Mouse (Mus musculus) hindbrain, embryonic 10.5 days (tissue): Measurements from ENCODE around the gene Pacs2. TPM values are rescaled to one million over a fixed set of nuclear protein-coding genes. Genes with fewer than 3 reads are reported as not detected.

Source experiments
- DNase-seq: peaks from one replicate; pipeline ENCODE4 v3.0.0-alpha.2; 2017; ENCODE audit warnings: low spot score
- H3K27ac ChIP-seq: fragments of 300-500 bp; sonication (generic); 2 replicates; pipeline ENCODE4 v1.5.1; 2016; ENCODE audit warnings: mild to moderate bottlenecking, moderate library complexity
- H3K27me3 ChIP-seq: fragments of 300-500 bp; sonication (generic); 2 replicates; pipeline ENCODE4 v1.6.1; 2016; ENCODE audit warnings: mild to moderate bottlenecking; ENCODE audit not compliant: poor library complexity, insufficient read depth, severe bottlenecking
- H3K36me3 ChIP-seq: fragments of 300-500 bp; sonication (generic); 2 replicates; pipeline ENCODE4 v1.6.1; 2016; ENCODE audit warnings: mild to moderate bottlenecking, moderate library complexity
- H3K4me1 ChIP-seq: fragments of 300-500 bp; sonication (generic); replicated peaks from 2 replicates; pipeline ENCODE4 v1.6.1; 2016; ENCODE audit warnings: mild to moderate bottlenecking
- H3K4me3 ChIP-seq: fragments of 300-500 bp; sonication (generic); 2 replicates; pipeline ENCODE4 v1.5.1; 2016; ENCODE audit warnings: mild to moderate bottlenecking, moderate library complexity
- H3K9me3 ChIP-seq: fragments of 300-500 bp; sonication (generic); 2 replicates; pipeline ENCODE4 v1.6.1; 2016; ENCODE audit warnings: mild to moderate bottlenecking, moderate library complexity
- WGBS: fragments of 180-500 bp; shearing (Covaris S2); methylation state at CpG from one replicate; pipeline ENCODE4 v1.1.7; 2016; 5-methylcytosine and 5-hydroxymethylcytosine counted together
- polyA plus RNA-seq: library from polyadenylated mRNA; unstranded; fragments of >200 nt; fragmentation: Nextera tagmentation; extraction: Ambion mirVana; gene quantifications from 2 replicates; pipeline ENCODE4 v1.2.1, GENCODE M21; 2016

The Pacs2 gene
- polyA plus RNA-seq, 1 experiment from 2014 or later: 25.6 TPM

DNA sequence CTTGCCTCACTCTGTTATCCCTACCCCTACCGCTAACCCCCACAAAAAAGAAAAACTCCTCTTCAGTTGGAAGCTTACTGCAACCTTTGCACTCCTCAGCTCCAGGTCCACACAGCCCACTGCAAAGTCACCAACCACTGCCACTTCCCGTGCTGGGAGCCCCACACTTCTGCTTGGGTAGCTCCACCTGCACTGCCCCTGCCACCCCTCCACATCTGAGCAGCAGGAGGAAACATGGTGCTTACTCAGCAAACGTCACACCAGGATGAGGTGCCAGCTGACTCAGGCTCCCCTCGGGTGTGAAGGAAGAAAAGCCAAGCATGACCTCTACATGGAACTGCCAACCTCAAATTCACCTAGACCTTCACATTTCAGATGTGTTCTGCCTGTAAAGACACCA, 20.2 kb upstream of the Pacs2 start:
- H3K9me3 ChIP-seq: no peaks in the 10 kb centered on the region
- H3K27ac ChIP-seq: no peak overlapping the region
- DNase-seq: no peak
- no peak overlapping the region for H3K4me3 ChIP-seq
- H3K4me1 ChIP-seq: peaks cover 23% of the 10 kb centered on the region
- no peaks in the 10 kb centered on the region for H3K27me3 ChIP-seq
- H3K36me3 ChIP-seq: peaks cover 60% of the 10 kb centered on the region
- 81% methylated on average over 4 of the region's 4 CpGs for WGBS

GRCm38 (mm10) chr12:112999569-113000293, 14.6 kb upstream of the Pacs2 start:
- 2% methylated on average over 56 of the region's 56 CpGs for WGBS
- Histone ChIP-seq H3K9me3 (no peaks in the 10 kb centered on the region), H3K27ac (peak overlapping the region; percentile 97), H3K36me3 (peaks cover 27% of the 10 kb centered on the region), H3K4me1 (peaks cover 50% of the 10 kb centered on the region), H3K4me3 (peak overlapping the region; percentile 88), H3K27me3 (no peaks in the 10 kb centered on the region)
- no peak for DNase-seq

- Histone ChIP-seq H3K4me3 (peak within 1 kb of the TSS; percentile 88), H3K27ac (peak within 1 kb of the TSS; percentile 97), H3K9me3 (no peaks in the 10 kb centered on the region), H3K4me1 (peaks cover 50% of the 10 kb centered on the region), H3K36me3 (peaks cover 19% of the 10 kb centered on the region), H3K27me3 (no peaks in the 10 kb centered on the region)
- under 1% methylated on average over 96 of the region's 96 CpGs for WGBS
- peak; percentile 99 for DNase-seq
These were observed 13.8 kb upstream of the Pacs2 start, which contains the start of gene Brf1 for GRCm38 (mm10) chr12:113000294-113001132. Gene Brf1 (minus strand): TSS chr12:113000704.

- Histone ChIP-seq H3K36me3 (peaks cover 13% of the 10 kb centered on the region), H3K4me3 (peak overlapping the region; percentile 88), H3K27ac (peak overlapping the region; percentile 97), H3K9me3 (no peaks in the 10 kb centered on the region), H3K27me3 (no peaks in the 10 kb centered on the region), H3K4me1 (peaks cover 50% of the 10 kb centered on the region)
- no peak for DNase-seq
- 7% methylated on average over 5 of the region's 5 CpGs for WGBS
These were observed 13.2 kb upstream of the Pacs2 start for GRCm38 (mm10) chr12:113001133-113001474.

DNA sequence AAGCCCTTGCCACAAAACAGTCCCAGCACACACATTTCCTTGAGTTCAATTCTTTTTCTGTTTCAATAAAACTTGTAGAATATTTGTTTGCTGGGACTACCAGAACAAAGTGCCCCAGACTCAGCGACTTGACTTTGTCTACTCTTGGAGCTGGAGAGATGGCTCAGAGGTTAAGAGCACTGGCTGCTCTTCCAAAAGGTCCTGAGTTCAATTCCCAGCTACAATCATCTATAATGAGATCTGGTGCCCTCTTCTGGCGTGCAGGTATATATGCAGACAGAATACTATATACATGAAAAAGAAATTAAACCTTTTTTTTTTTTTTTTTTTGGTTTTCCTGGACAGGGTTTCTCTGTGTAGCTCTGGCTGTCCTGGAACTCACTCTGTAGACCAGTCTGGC, 11.6 kb upstream of the Pacs2 start:
- Histone ChIP-seq H3K4me1 (peaks cover 40% of the 10 kb centered on the region), H3K9me3 (no peaks in the 10 kb centered on the region), H3K4me3 (no peak overlapping the region), H3K36me3 (no peaks in the 10 kb centered on the region), H3K27ac (no peak overlapping the region), H3K27me3 (no peaks in the 10 kb centered on the region)
- WGBS: 42% methylated on average over 2 of the region's 2 CpGs
- DNase-seq: no peak

DNA sequence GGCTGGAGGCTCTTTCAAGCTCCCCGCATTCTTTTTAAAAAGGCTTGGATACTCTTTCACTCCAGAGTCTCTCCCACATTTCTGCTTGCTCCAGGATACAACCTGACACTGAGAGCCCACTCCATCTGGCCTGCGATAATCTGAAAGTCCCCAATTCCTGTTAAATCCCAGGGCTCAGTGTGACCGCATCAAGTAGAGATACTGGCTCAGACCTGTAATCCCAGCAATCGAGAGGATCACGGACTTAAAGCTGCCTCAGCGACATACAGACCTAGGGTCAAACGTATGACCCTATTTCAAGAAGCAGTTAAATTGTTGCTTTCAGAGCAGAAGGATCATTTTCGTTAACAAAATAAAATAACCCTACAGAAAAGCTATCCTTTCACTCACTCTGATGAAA, 10.3 kb upstream of the Pacs2 start:
- Histone ChIP-seq H3K27me3 (no peaks in the 10 kb centered on the region), H3K36me3 (no peaks in the 10 kb centered on the region), H3K9me3 (no peaks in the 10 kb centered on the region), H3K27ac (no peak overlapping the region), H3K4me3 (no peak overlapping the region), H3K4me1 (peaks cover 29% of the 10 kb centered on the region)
- 80% methylated on average over 8 of the region's 8 CpGs for WGBS
- DNase-seq: no peak

DNA sequence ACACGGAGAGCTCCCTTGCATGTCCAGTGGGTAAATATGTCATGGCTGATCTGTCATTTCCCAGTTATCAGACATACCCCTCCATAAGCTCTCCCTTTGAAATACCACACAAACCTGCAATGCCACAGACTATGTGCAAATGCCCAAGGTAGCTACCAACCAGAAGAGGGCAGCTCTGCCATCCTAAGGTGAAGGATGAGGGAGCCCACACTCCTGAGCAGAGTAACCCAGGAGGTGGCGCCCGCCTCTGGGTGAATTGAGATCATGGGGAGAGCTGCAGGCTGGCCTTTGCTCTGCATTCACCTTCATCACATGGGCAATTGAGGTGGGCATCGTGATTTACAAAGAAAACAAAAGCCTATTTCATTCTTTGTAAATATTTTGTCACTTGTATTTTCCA, 9.3 kb upstream of the Pacs2 start:
- Histone ChIP-seq H3K36me3 (no peaks in the 10 kb centered on the region), H3K27ac (no peak overlapping the region), H3K9me3 (no peaks in the 10 kb centered on the region), H3K27me3 (no peaks in the 10 kb centered on the region), H3K4me3 (no peak overlapping the region), H3K4me1 (peaks cover 19% of the 10 kb centered on the region)
- 38% methylated on average over 4 of the region's 4 CpGs for WGBS
- DNase-seq: no peak

DNA sequence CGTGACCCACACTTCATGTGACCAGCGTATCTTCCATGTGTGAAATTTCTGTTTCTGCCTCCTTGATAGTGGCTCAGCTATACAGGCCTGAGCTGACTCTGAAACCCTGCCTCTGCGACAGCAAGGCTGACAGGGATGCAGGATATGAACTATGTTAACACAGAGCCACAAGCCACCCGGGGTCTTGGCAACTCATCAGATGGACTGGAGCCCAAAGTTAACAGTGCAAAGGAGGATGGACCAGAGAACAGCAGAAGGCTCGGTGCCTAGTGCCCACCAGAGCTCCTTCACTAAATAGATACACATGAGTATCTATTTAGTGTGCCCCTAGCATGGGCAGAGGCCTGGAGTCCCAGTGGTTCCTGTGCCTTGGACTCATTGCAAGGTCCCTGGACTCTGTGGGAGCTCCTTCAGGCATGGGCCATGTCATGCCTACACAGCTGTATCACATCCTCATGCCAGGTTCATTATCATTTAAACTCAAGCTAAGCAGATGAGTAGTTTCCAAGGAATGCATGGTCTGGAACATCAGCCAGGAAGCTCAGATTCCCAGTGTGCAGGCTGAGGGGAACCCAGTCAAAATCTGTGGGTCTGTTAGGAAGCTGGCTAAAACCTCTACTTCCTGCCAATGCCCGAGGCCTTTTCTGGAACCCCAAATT, 2.5 kb upstream of the Pacs2 start:
- no peak for DNase-seq
- Histone ChIP-seq H3K36me3 (no peaks in the 10 kb centered on the region), H3K4me1 (peaks cover 37% of the 10 kb centered on the region), H3K4me3 (no peak overlapping the region), H3K27me3 (no peaks in the 10 kb centered on the region), H3K9me3 (no peaks in the 10 kb centered on the region), H3K27ac (peak overlapping the region; percentile 97; the same call in 1 of the 2 replicates)
- WGBS: 93% methylated on average over 6 of the region's 6 CpGs

DNA sequence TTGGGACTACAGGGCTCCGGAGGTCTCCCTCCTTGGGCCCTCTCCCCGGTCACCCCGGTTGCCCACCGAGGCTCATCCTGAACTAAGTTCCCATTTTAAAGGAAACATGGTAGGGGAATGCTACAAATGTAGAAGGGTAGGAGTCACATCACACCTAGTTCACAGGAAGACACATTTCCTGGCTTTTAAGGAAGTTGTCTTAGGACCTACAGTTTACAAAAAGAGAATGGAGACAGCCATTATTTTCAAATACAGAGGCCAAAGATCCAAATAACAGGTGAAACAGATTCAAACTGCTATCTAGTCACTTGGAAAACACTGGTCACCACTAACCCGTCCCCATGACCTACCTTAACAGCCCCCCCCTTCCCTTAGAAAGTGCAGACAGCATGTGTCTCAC, 1.9 kb upstream of the Pacs2 start:
- 91% methylated on average over 5 of the region's 5 CpGs for WGBS
- H3K4me1 ChIP-seq: peaks cover 43% of the 10 kb centered on the region
- H3K36me3 ChIP-seq: no peaks in the 10 kb centered on the region
- H3K9me3 ChIP-seq: no peaks in the 10 kb centered on the region
- peak overlapping the region; percentile 97 for H3K27ac ChIP-seq
- DNase-seq: no peak
- no peak overlapping the region for H3K4me3 ChIP-seq
- no peaks in the 10 kb centered on the region for H3K27me3 ChIP-seq

DNA sequence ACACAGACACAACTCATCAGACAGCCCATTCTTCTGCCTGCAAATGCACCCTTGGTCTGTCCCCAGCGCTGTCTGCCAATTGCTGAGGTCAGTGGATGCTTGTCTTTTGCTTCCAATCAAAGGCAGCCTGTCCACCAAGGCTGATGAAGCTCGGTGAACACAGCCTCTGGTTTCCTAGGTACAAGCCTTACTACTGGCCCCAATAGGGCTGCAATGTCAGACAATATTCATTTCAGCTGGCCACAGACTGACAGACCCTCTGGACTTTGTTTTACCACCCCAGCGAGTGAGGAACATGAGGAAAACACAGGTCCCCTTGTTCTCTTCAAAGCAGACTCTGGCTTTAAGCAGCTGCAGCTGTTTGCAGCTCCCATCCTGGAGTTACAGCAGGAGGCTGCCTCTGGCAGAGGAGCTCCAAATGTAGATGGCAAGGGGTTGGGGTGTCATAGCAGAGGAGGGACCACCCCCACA, 1.3 kb upstream of the Pacs2 start:
- Histone ChIP-seq H3K4me3 (peak overlapping the region; percentile 97), H3K27ac (peak overlapping the region; percentile 97), H3K36me3 (no peaks in the 10 kb centered on the region), H3K9me3 (no peaks in the 10 kb centered on the region), H3K4me1 (peaks cover 48% of the 10 kb centered on the region), H3K27me3 (no peaks in the 10 kb centered on the region)
- WGBS: 61% methylated on average over 3 of the region's 3 CpGs
- peak; percentile 41 for DNase-seq

GRCm38 (mm10) chr12:113014561-113015556, 551 bp downstream of the Pacs2 start:
- 1% methylated on average over 64 of the region's 64 CpGs for WGBS
- Histone ChIP-seq H3K4me3 (peak overlapping the region; percentile 97), H3K9me3 (no peaks in the 10 kb centered on the region), H3K27me3 (no peaks in the 10 kb centered on the region), H3K27ac (peak overlapping the region; percentile 97), H3K4me1 (peaks cover 48% of the 10 kb centered on the region), H3K36me3 (peaks cover 11% of the 10 kb centered on the region; the same call in 1 of the 2 replicates)
- peak; percentile 61 for DNase-seq

- Histone ChIP-seq H3K4me1 (peaks cover 48% of the 10 kb centered on the region), H3K27me3 (no peaks in the 10 kb centered on the region), H3K27ac (0 out of 2 replicates have a peak overlapping the region, but pooled peaks have one; percentile 97), H3K36me3 (peaks cover 19% of the 10 kb centered on the region), H3K4me3 (peak overlapping the region; percentile 97), H3K9me3 (no peaks in the 10 kb centered on the region)
- DNase-seq: no peak
- WGBS: 77% methylated on average over 4 of the region's 4 CpGs
These were observed 1.6 kb downstream of the Pacs2 start for GRCm38 (mm10) chr12:113015956-113016355.
